Mouse (Mus musculus): ENCODE data around the gene Arf4. TPM values are rescaled to one million over a fixed set of nuclear protein-coding genes. Genes with fewer than 3 reads are reported as not detected.

The Arf4 gene
- polyA plus RNA-seq, 1 experiment from 2014 or later: 553 TPM

DNA sequence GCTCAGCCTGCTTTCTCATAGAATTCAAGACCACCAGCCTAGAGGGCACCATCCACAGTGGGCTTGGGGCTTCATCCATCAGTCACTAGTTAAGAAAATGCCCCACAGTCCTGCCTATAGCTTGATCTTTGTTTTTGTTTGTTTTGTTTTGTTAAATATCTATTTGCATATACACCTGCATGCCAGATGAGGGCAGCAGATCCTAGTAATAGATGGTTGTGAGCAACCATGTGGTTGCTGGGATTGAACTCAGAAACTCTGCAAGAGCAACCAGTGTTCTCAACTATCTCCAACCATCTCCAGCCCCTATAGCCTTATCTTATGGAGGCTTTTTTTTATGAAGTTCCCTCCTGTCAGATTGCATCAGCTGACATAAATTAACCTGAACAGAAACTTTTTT is 14.0 kb downstream of the Arf4 start:
- Histone ChIP-seq H3K27ac (ENCODE audit: low read depth, low read length) (no peak overlapping the region), H3K36me3 (ENCODE audit: control insufficient read depth, insufficient read depth, low read length) (peaks cover 35% of the 10 kb centered on the region; the same call in 1 of the 2 replicates), H3K4me2 (ENCODE audit: low read depth, low read length) (no peak overlapping the region), H3K9me3 (ENCODE audit: control insufficient read depth, low read length) (no peaks in the 10 kb centered on the region), H3K9ac (replicated peaks; ENCODE audit: low read depth, low read length) (no peak overlapping the region), H3K27me3 (ENCODE audit: control insufficient read depth, insufficient read depth, low read length) (no peaks in the 10 kb centered on the region), H3K4me3 (ENCODE audit: low read depth, low read length) (no peak overlapping the region), H3K4me1 (ENCODE audit: control insufficient read depth, insufficient read depth, low read length) (no peaks in the 10 kb centered on the region)
- no peak for ATAC-seq (ENCODE audit: low read depth)

DNA sequence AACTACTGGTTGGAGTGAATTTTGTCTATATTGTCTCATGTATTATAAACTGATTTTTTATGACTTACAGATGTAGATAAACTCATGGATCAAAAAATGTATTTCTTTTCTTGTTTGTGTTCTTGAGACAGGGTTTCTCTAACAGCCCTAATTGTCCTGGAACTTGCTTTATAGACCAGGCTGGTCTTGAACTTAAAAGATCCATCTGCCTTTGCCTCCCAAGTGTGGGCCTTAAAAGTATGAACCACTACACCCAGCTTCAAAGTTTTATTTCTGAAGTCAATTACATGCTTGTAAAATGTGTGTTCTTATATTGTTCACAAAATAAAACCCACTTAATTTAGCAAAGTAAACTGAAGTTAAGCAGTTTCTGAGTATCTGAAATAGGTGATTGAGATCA is 20.3 kb downstream of the Arf4 start:
- Histone ChIP-seq H3K4me3 (ENCODE audit: low read depth, low read length) (no peak overlapping the region), H3K9ac (replicated peaks; ENCODE audit: low read depth, low read length) (no peak overlapping the region), H3K36me3 (ENCODE audit: control insufficient read depth, insufficient read depth, low read length) (peaks cover 29% of the 10 kb centered on the region; the same call in 1 of the 2 replicates), H3K27ac (ENCODE audit: low read depth, low read length) (no peak overlapping the region), H3K27me3 (ENCODE audit: control insufficient read depth, insufficient read depth, low read length) (no peaks in the 10 kb centered on the region), H3K4me2 (ENCODE audit: low read depth, low read length) (no peak overlapping the region), H3K4me1 (ENCODE audit: control insufficient read depth, insufficient read depth, low read length) (no peaks in the 10 kb centered on the region), H3K9me3 (ENCODE audit: control insufficient read depth, low read length) (no peaks in the 10 kb centered on the region)
- no peak for ATAC-seq (ENCODE audit: low read depth)

DNA sequence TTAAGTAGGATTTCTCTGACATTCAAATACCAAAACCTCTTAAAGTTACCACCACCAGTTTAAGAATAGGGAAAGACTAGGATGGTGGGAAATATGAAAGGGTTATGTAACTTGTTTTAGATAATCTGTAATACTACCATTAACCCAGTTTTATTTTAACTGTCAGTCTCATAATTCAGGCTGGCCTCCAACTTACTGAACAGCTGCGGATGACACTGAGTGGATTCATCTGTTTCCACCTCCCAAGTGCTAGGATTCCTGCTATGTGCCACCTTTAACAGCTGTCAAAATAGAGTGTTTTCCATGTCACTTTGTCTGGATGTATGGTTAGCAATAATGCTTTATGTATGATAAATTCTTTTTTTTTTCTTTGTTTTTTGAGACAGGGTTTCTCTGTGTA is 22.4 kb downstream of the Arf4 start:
- H3K36me3 ChIP-seq (ENCODE audit: control insufficient read depth, insufficient read depth, low read length): peaks cover 21% of the 10 kb centered on the region; the same call in 1 of the 2 replicates

DNA sequence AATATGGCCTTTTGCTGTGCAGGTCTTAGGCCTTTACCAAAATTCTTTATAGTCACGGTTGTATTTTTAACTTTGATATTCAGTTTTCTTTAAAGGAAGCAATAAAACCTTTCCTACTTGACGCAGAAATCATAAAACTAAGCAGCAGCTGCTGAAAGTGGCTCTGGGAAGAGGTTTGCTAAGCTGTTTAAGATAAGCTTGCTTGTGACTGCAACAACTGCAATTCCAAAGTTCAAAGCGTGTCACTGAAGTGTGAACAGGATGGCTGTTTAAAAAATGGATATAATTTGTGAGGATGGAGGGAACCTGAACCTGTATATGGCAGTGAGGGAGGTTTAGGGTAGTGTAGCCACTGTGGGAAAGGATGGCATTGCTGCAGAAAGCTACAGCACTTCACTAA is 24.1 kb downstream of the Arf4 start:
- ATAC-seq (ENCODE audit: low read depth): no peak
- H3K4me3 ChIP-seq (ENCODE audit: low read depth, low read length): no peak overlapping the region
- H3K36me3 ChIP-seq (ENCODE audit: control insufficient read depth, insufficient read depth, low read length): peaks cover 10% of the 10 kb centered on the region; the same call in 1 of the 2 replicates
- H3K27me3 ChIP-seq (ENCODE audit: control insufficient read depth, insufficient read depth, low read length): no peaks in the 10 kb centered on the region
- 82% methylated on average over 3 of the region's 3 CpGs for WGBS
- H3K27ac ChIP-seq (ENCODE audit: low read depth, low read length): no peak overlapping the region
- H3K4me1 ChIP-seq (ENCODE audit: control insufficient read depth, insufficient read depth, low read length): peaks cover 9% of the 10 kb centered on the region
- H3K9me3 ChIP-seq (ENCODE audit: control insufficient read depth, low read length): no peaks in the 10 kb centered on the region
- no peak overlapping the region for H3K4me2 ChIP-seq (ENCODE audit: low read depth, low read length)
- H3K9ac ChIP-seq (replicated peaks; ENCODE audit: low read depth, low read length): no peak overlapping the region

More for the DNA sequence above, 22.4 kb downstream of the Arf4 start:
- no peak overlapping the region for H3K4me2 ChIP-seq (ENCODE audit: low read depth, low read length)
- no peak overlapping the region for H3K4me3 ChIP-seq (ENCODE audit: low read depth, low read length)
- H3K9ac ChIP-seq (replicated peaks; ENCODE audit: low read depth, low read length): no peak overlapping the region
- ATAC-seq (ENCODE audit: low read depth): no peak
- H3K27ac ChIP-seq (ENCODE audit: low read depth, low read length): no peak overlapping the region
- no peaks in the 10 kb centered on the region for H3K27me3 ChIP-seq (ENCODE audit: control insufficient read depth, insufficient read depth, low read length)
- H3K9me3 ChIP-seq (ENCODE audit: control insufficient read depth, low read length): no peaks in the 10 kb centered on the region
- 89% methylated on average over 1 of the region's 1 CpGs for WGBS
- H3K4me1 ChIP-seq (ENCODE audit: control insufficient read depth, insufficient read depth, low read length): no peaks in the 10 kb centered on the region

DNA sequence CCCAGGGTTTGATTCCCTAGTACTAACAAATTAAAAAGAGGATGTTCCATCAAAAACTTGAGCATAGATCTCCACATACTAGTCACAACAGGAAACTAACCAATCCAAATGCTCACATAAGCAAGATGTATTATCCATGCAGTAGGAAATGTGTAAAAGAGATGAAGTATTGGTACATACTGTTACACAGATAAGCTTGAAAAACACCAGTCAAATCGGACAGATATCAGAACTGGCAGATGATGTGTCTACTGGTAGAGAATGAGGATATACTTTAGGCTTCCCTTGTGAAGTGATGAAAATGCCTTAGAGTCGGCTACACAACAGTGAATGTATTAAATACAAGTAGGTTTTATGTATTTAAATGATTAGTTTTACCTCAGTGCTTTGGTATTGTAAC is 24.6 kb downstream of the Arf4 start:
- H3K4me2 ChIP-seq (ENCODE audit: low read depth, low read length): no peak overlapping the region
- H3K4me3 ChIP-seq (ENCODE audit: low read depth, low read length): no peak overlapping the region
- H3K4me1 ChIP-seq (ENCODE audit: control insufficient read depth, insufficient read depth, low read length): peaks cover 13% of the 10 kb centered on the region
- H3K27me3 ChIP-seq (ENCODE audit: control insufficient read depth, insufficient read depth, low read length): no peaks in the 10 kb centered on the region
- H3K36me3 ChIP-seq (ENCODE audit: control insufficient read depth, insufficient read depth, low read length): peaks cover 9% of the 10 kb centered on the region; the same call in 1 of the 2 replicates
- 90% methylated on average over 2 of the region's 2 CpGs for WGBS
- no peaks in the 10 kb centered on the region for H3K9me3 ChIP-seq (ENCODE audit: control insufficient read depth, low read length)
- ATAC-seq (ENCODE audit: low read depth): no peak
- no peak overlapping the region for H3K27ac ChIP-seq (ENCODE audit: low read depth, low read length)
- H3K9ac ChIP-seq (replicated peaks; ENCODE audit: low read depth, low read length): no peak overlapping the region

DNA sequence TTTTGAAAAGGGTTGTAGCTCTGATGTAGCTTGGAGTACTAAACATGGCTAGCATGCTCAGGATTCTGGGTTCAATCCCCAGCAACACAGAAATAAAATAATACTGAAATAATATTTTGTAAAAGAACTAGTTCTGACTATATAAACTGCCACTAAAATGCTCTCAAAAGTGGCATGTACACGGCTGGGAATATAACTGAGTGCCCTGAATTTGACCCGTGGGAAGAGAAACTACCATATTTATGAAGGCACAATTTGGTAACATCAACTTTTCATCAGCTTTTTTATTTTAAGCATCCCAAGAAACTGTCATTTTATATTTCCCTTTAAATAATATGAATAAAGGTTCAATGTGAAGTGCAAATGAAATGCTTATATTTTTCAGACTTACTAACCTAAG is 26.0 kb downstream of the Arf4 start:
- Histone ChIP-seq H3K27me3 (ENCODE audit: control insufficient read depth, insufficient read depth, low read length) (no peaks in the 10 kb centered on the region; the same call in 1 of the 2 replicates), H3K4me2 (ENCODE audit: low read depth, low read length) (no peak overlapping the region), H3K9ac (replicated peaks; ENCODE audit: low read depth, low read length) (no peak overlapping the region), H3K4me1 (ENCODE audit: control insufficient read depth, insufficient read depth, low read length) (peaks cover 19% of the 10 kb centered on the region), H3K9me3 (ENCODE audit: control insufficient read depth, low read length) (no peaks in the 10 kb centered on the region), H3K36me3 (ENCODE audit: control insufficient read depth, insufficient read depth, low read length) (peaks cover 6% of the 10 kb centered on the region; the same call in 1 of the 2 replicates), H3K4me3 (ENCODE audit: low read depth, low read length) (no peak overlapping the region), H3K27ac (ENCODE audit: low read depth, low read length) (no peak overlapping the region)
- 93% methylated on average over 2 of the region's 2 CpGs for WGBS
- no peak for ATAC-seq (ENCODE audit: low read depth)

DNA sequence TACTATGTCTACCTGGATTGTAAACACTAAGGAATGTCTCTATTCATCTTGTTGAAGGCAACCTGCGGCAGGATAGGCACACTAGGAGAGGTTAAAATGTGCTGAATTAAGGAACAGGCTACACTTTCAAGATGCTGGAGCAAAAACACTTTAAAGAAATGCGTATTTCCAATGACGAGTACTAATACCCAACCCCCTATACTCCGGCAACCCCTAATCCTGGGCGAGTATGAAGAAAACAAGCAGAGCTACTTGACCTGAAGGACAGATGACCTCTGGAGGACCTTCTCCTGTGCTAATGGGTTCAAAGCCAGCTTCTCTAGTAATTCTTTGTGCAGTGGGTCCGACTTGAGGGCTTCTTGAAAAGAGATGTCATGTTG is 30.1 kb downstream of the Arf4 start:
- peaks cover 23% of the 10 kb centered on the region for H3K4me1 ChIP-seq (ENCODE audit: control insufficient read depth, insufficient read depth, low read length)
- peaks cover 6% of the 10 kb centered on the region; the same call in 1 of the 2 replicates for H3K36me3 ChIP-seq (ENCODE audit: control insufficient read depth, insufficient read depth, low read length)
- H3K27ac ChIP-seq (ENCODE audit: low read depth, low read length): no peak overlapping the region
- peak overlapping the region; percentile 88 for H3K4me3 ChIP-seq (ENCODE audit: low read depth, low read length)
- no peak for ATAC-seq (ENCODE audit: low read depth)
- H3K27me3 ChIP-seq (ENCODE audit: control insufficient read depth, insufficient read depth, low read length): no peaks in the 10 kb centered on the region; the same call in 1 of the 2 replicates
- 38% methylated on average over 6 of the region's 6 CpGs for WGBS
- peak overlapping the region; percentile 87; the same call in 1 of the 2 replicates for H3K9ac ChIP-seq (replicated peaks; ENCODE audit: low read depth, low read length)
- no peaks in the 10 kb centered on the region for H3K9me3 ChIP-seq (ENCODE audit: control insufficient read depth, low read length)
- peak overlapping the region; percentile 96 for H3K4me2 ChIP-seq (ENCODE audit: low read depth, low read length)

DNA sequence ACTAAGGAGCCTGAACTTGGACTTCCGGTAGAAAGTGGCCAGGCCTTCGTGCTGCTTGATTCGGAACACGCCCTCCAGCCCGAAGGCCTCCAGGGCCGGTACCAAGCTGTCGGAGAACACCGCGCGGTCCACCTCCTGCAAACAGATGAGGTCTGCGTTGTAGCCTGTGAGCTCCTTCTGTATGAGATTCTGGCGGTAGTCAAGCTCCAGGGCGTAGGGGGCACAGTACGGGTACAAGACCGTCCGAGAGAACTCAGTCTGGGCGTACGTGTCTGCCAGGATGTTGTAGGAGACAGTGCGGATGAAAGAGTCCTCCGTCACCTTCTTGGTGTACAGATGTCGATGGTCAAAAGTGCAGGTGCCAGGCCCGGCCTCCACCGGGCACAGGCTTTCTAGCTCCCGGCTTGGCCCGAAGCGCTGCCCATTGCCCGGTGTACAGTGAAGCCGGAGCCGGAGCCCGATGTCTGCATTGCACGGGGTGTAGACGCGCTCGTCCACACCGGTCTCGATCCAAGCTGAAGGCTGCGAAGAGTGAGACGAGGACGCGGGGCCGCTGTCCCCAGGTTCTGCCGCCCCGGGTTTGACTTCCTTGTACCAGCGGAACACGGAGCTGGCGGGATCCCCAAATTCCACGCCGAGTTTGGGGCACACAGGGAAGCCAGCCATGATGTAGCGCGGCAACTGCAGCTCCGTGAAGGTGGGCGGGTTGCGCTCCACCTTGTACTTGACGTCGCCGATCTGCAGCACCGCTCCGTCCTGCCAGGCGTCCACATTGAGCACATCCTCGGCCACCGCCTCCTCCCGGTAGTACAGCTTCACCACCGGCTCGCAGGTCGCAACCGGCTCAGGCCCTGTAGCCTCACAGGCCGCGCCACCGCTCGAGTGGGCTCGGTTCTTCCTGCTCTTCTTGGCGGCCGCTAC is 30.8 kb downstream of the Arf4 start:
- Histone ChIP-seq H3K9me3 (ENCODE audit: control insufficient read depth, low read length) (no peaks in the 10 kb centered on the region), H3K9ac (replicated peaks; ENCODE audit: low read depth, low read length) (peak overlapping the region; percentile 87), H3K27me3 (ENCODE audit: control insufficient read depth, insufficient read depth, low read length) (no peaks in the 10 kb centered on the region; the same call in 1 of the 2 replicates), H3K4me1 (ENCODE audit: control insufficient read depth, insufficient read depth, low read length) (peaks cover 23% of the 10 kb centered on the region), H3K4me2 (ENCODE audit: low read depth, low read length) (peak overlapping the region; percentile 96), H3K4me3 (ENCODE audit: low read depth, low read length) (peak overlapping the region; percentile 88), H3K27ac (ENCODE audit: low read depth, low read length) (peak overlapping the region; percentile 83), H3K36me3 (ENCODE audit: control insufficient read depth, insufficient read depth, low read length) (peaks cover 6% of the 10 kb centered on the region; the same call in 1 of the 2 replicates)
- WGBS: under 1% methylated on average over 73 of the region's 73 CpGs
- ATAC-seq (ENCODE audit: low read depth): peak; percentile 58

All from neural tube, embryonic 14.5 days (tissue).